Mouse (Mus musculus): ENCODE measurements around the gene 1190005I06Rik.

- TF ChIP-seq CTCF (IDR thresholded peaks at IDR 0.05; ENCODE audit: insufficient read depth, low read depth, low read length) (no peak), POLR2A (IDR thresholded peaks at IDR 0.05; ENCODE audit: insufficient read depth, low read depth, low read length) (no peak)
Measured at GRCm38 (mm10) chr8:120577821-120578220, 69.6 kb downstream of the 1190005I06Rik start.

Data from olfactory bulb, adult 2 months (tissue).